Comparison of ENCODE assay signal across 14 mouse cellular contexts in the genomic region with DNA sequence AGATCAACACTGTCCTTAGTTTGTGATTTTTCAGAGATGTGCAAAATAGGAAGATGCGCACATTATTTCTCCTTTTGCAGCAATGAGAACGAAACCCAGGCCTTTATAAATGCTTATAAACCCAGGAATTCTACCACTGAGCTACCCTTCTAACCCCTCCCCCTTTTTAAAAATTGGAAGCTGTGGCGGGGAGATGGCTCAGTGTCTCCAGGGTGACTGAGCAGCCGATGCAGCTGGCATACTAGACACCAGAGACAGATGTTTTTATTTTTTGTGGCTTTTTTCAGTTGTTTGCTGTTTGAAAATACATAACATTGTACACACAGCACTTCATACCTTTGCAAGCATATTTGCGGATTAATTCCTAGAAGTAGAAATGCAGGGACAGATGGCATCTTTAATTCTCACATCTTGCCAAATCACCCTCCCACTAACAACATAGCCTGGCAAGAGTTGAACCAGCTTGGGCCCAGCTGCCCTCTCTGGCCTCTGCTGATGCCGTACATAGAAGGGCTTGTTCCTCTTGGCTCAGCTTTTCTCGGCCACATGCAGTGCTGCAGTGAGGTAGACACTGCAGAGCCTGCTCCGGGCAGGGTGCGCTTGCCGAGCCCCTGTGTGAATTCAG. TPM values are rescaled to one million over a fixed set of nuclear protein-coding genes. Genes with fewer than 3 reads are reported as not detected.
A peak's percentile ranks its signal among the peaks of the same experiment; 100 is the strongest.
DNase-seq lines count a peak whose midpoint lies in the region; ATAC-seq and TF ChIP-seq lines count a peak whose summit lies in the region.
"Had no signal": no experiment of that assay in that cellular context is flagged by ENCODE, and none has a peak within 500 bp of the region (broad histone marks: within the 10 kb centered on the region; RNA-seq: fewer than 3 reads in every experiment).

No protein-coding gene starts in this region.

- 73% methylated on average over 10 of the region's 10 CpGs for WGBS in forebrain, embryonic 14.5 days
- 87% methylated on average over 10 of the region's 10 CpGs for WGBS in forebrain, embryonic 10.5 days
- 73% methylated on average over 10 of the region's 10 CpGs for WGBS in lung, embryonic 14.5 days
- WGBS in lung, adult 2 months, result 75% methylated on average over 10 of the region's 10 CpGs

- peak; percentile 49 for DNase-seq in forebrain, embryonic 14.5 days (ENCODE audit: low spot score)
- DNase-seq in forebrain, embryonic 10.5 days (ENCODE audit: extremely low spot score, low spot score), result no peak
- peak; percentile 26 for DNase-seq in lung, embryonic 14.5 days
- no peak for DNase-seq in lung, adult 2 months
- peak; percentile 71 for DNase-seq in cerebellum, adult 9-11 months
- peak; percentile 43 for DNase-seq in lung, postnatal 36 days
- DNase-seq in yolk sac, embryonic 10.5 days (ENCODE audit: low spot score), result no peak
- no peak for DNase-seq in adrenal gland, postnatal 10 days
- DNase-seq: retina, postnatal 1 day had no signal

- no peak for ATAC-seq in forebrain, embryonic 14.5 days
- no peak; the same call in 1 of the 2 replicates for ATAC-seq in lung, embryonic 14.5 days (ENCODE audit: insufficient read depth)
- ATAC-seq: midbrain, embryonic 15.5 days had no signal

- no peak for TF ChIP-seq POLR2A in lung, adult 2 months (IDR thresholded peaks at IDR 0.05; ENCODE audit: borderline replicate concordance, extremely low read depth, low read depth, low read length)

- H3K27ac ChIP-seq in forebrain, embryonic 14.5 days (ENCODE audit: low read depth, low read length), result no peak overlapping the region
- no peak overlapping the region for H3K27ac ChIP-seq in forebrain, embryonic 10.5 days
- H3K27ac ChIP-seq in lung, embryonic 14.5 days (ENCODE audit: low read depth), result no peak overlapping the region
- H3K27ac ChIP-seq: heart, embryonic 13.5 days; midbrain, embryonic 15.5 days; stomach, postnatal 0 days had no signal

- no peak overlapping the region for H3K4me2 ChIP-seq in forebrain, embryonic 14.5 days (ENCODE audit: low read length)
- no peak overlapping the region for H3K4me2 ChIP-seq in lung, embryonic 14.5 days
- H3K4me2 ChIP-seq: heart, embryonic 13.5 days; midbrain, embryonic 15.5 days had no signal

- H3K27me3 ChIP-seq in forebrain, embryonic 14.5 days (replicated peaks; ENCODE audit: control insufficient read depth, insufficient read depth, low read length), result no peaks in the 10 kb centered on the region
- H3K27me3 ChIP-seq in forebrain, embryonic 10.5 days (ENCODE audit: poor library complexity, severe bottlenecking), result no peaks in the 10 kb centered on the region
- H3K27me3 ChIP-seq in lung, embryonic 14.5 days (ENCODE audit: insufficient read depth, low read length), result no peaks in the 10 kb centered on the region
- H3K27me3 ChIP-seq: heart, embryonic 13.5 days; midbrain, embryonic 15.5 days had no signal

- H3K4me1 ChIP-seq in forebrain, embryonic 14.5 days (ENCODE audit: control insufficient read depth, insufficient read depth, low read length), result no peaks in the 10 kb centered on the region
- no peaks in the 10 kb centered on the region for H3K4me1 ChIP-seq in forebrain, embryonic 10.5 days
- no peaks in the 10 kb centered on the region for H3K4me1 ChIP-seq in lung, embryonic 14.5 days (ENCODE audit: insufficient read depth)
- H3K4me1 ChIP-seq in lung, adult 2 months (ENCODE audit: control insufficient read depth, insufficient read depth, low read length), result no peaks in the 10 kb centered on the region; the same call in 1 of the 2 replicates
- H3K4me1 ChIP-seq: midbrain, embryonic 15.5 days had no signal

- no peak overlapping the region for H3K4me3 ChIP-seq in forebrain, embryonic 14.5 days (ENCODE audit: low read depth, low read length)
- no peak overlapping the region for H3K4me3 ChIP-seq in forebrain, embryonic 10.5 days
- no peak overlapping the region for H3K4me3 ChIP-seq in lung, embryonic 14.5 days (ENCODE audit: low read depth, low read length)
- no peak overlapping the region for H3K4me3 ChIP-seq in lung, adult 2 months (replicated peaks; ENCODE audit: extremely low read depth, low read depth, low read length)
- H3K4me3 ChIP-seq: heart, embryonic 13.5 days; midbrain, embryonic 15.5 days had no signal

- H3K9me3 ChIP-seq in forebrain, embryonic 14.5 days (replicated peaks; ENCODE audit: control insufficient read depth, low read length), result no peaks in the 10 kb centered on the region
- 0 out of 2 replicates have a peak, but pooled peaks cover under 1% of the 10 kb centered on the region for H3K9me3 ChIP-seq in forebrain, embryonic 10.5 days
- H3K9me3 ChIP-seq in lung, embryonic 14.5 days (ENCODE audit: low read depth, low read length), result no peaks in the 10 kb centered on the region
- H3K9me3 ChIP-seq: heart, embryonic 13.5 days; midbrain, embryonic 15.5 days had no signal

- peaks cover 46% of the 10 kb centered on the region for H3K36me3 ChIP-seq in forebrain, embryonic 14.5 days (ENCODE audit: control insufficient read depth, insufficient read depth, low read length)
- H3K36me3 ChIP-seq in forebrain, embryonic 10.5 days (replicated peaks), result peaks cover 80% of the 10 kb centered on the region
- peaks cover 60% of the 10 kb centered on the region for H3K36me3 ChIP-seq in lung, embryonic 14.5 days (ENCODE audit: insufficient read depth)

- H3K9ac ChIP-seq in forebrain, embryonic 14.5 days (ENCODE audit: low read length), result no peak overlapping the region
- no peak overlapping the region for H3K9ac ChIP-seq in lung, embryonic 14.5 days
- H3K9ac ChIP-seq: heart, embryonic 13.5 days; midbrain, embryonic 15.5 days had no signal

- TF ChIP-seq CTCF in lung, embryonic 14.5 days (IDR thresholded peaks at IDR 0.05; ENCODE audit: low read depth), result no peak
- TF ChIP-seq CTCF in lung, adult 2 months (IDR thresholded peaks at IDR 0.05; ENCODE audit: insufficient read depth, low read length), result no peak

RNA-seq across cellular contexts. Expression of a gene that starts 24.4 kb away (rescaled TPM):
- 17.1 and 21.0 TPM in 2 replicates for polyA plus RNA-seq in forebrain, embryonic 14.5 days (2014; fragmentation: Nextera tagmentation; extraction: Ambion mirVana)
- polyA plus RNA-seq in forebrain, embryonic 10.5 days (2016; fragmentation: Nextera tagmentation; extraction: Ambion mirVana), result 38.1 and 38.7 TPM in 2 replicates
- polyA plus RNA-seq in lung, embryonic 14.5 days (2014; fragmentation: Nextera tagmentation; extraction: Ambion mirVana), result 36.6 and 37.3 TPM in 2 replicates
- polyA plus RNA-seq in lung, adult 2 months (2012; rRNA removed), result 23.5 and 34.0 TPM in 2 replicates
- total RNA-seq in adrenal gland, postnatal 10 days (2021), result 10 to 100 TPM; 26.7 to 27.6 TPM

RNA-seq across cellular contexts. Expression of a gene that starts 42.1 kb away (rescaled TPM):
- polyA plus RNA-seq in forebrain, embryonic 14.5 days (2014; fragmentation: Nextera tagmentation; extraction: Ambion mirVana), result not detected in 2 replicates
- not detected in 2 replicates for polyA plus RNA-seq in forebrain, embryonic 10.5 days (2016; fragmentation: Nextera tagmentation; extraction: Ambion mirVana)
- polyA plus RNA-seq in lung, embryonic 14.5 days (2014; fragmentation: Nextera tagmentation; extraction: Ambion mirVana), result not detected in 2 replicates
- polyA plus RNA-seq in lung, adult 2 months (2012; rRNA removed), result not detected in 2 replicates
- not detected for total RNA-seq in adrenal gland, postnatal 10 days (2021)
- total RNA-seq: left cerebral cortex, postnatal 36 days had no signal
- polyA plus RNA-seq: heart, embryonic 13.5 days; intestine, embryonic 16.5 days; midbrain, embryonic 15.5 days; stomach, postnatal 0 days had no signal

RNA-seq across cellular contexts. Expression of a gene that starts 42.2 kb away (rescaled TPM):
- 538 and 693 TPM in 2 replicates for polyA plus RNA-seq in forebrain, embryonic 14.5 days (2014; fragmentation: Nextera tagmentation; extraction: Ambion mirVana)
- 648 and 652 TPM in 2 replicates for polyA plus RNA-seq in forebrain, embryonic 10.5 days (2016; fragmentation: Nextera tagmentation; extraction: Ambion mirVana)
- 736 and 777 TPM in 2 replicates for polyA plus RNA-seq in lung, embryonic 14.5 days (2014; fragmentation: Nextera tagmentation; extraction: Ambion mirVana)
- 460 and 481 TPM in 2 replicates for polyA plus RNA-seq in lung, adult 2 months (2012; rRNA removed)
- 1,000 to 10,000 TPM; 1,230 to 1,238 TPM for total RNA-seq in adrenal gland, postnatal 10 days (2021)

RNA-seq across cellular contexts. Expression of a gene that starts 42.5 kb away (rescaled TPM):
- polyA plus RNA-seq in forebrain, embryonic 14.5 days (2014; fragmentation: Nextera tagmentation; extraction: Ambion mirVana), result 77.3 and 92.4 TPM in 2 replicates
- 76.8 and 79.6 TPM in 2 replicates for polyA plus RNA-seq in forebrain, embryonic 10.5 days (2016; fragmentation: Nextera tagmentation; extraction: Ambion mirVana)
- 70.4 and 74.1 TPM in 2 replicates for polyA plus RNA-seq in lung, embryonic 14.5 days (2014; fragmentation: Nextera tagmentation; extraction: Ambion mirVana)
- 51.4 and 55.1 TPM in 2 replicates for polyA plus RNA-seq in lung, adult 2 months (2012; rRNA removed)
- 10 to 100 TPM; 33.4 to 36.0 TPM for total RNA-seq in adrenal gland, postnatal 10 days (2021)

Comparison
In these comparisons a context has a peak if more than half of its experiments do, and no peak if none do; other contexts are left out.
1. DNase-seq: peak in forebrain, embryonic 14.5 days (single experiment), lung, embryonic 14.5 days (single experiment), cerebellum, adult 9-11 months (single experiment) and lung, postnatal 36 days (single experiment); none in forebrain, embryonic 10.5 days (single experiment), lung, adult 2 months (single experiment), yolk sac, embryonic 10.5 days (single experiment) and adrenal gland, postnatal 10 days (single experiment).
2. RNA of a gene that starts 42.1 kb away (polyA plus RNA-seq): not detected in lung, embryonic 14.5 days; not detected in forebrain, embryonic 14.5 days, not detected in forebrain, embryonic 10.5 days and not detected in lung, adult 2 months; every median in the first group is over 10 times any median in the second.